Mouse (Mus musculus) 416B (cell line): ENCODE measurements around the gene Igfbp1.

Experiments
- DNase-seq: peaks from one replicate; pipeline ENCODE4 v3.0.0; 2011; ENCODE audit warnings: low read depth

Gene Igfbp1

GRCm38 (mm10) chr11:7234436-7234835 is 36.9 kb downstream of the Igfbp1 start:
- no peak for DNase-seq

- DNase-seq, result no peak
These were observed 37.5 kb downstream of the Igfbp1 start for GRCm38 (mm10) chr11:7234981-7235609.

GRCm38 (mm10) chr11:7236751-7237150 is 39.2 kb downstream of the Igfbp1 start:
- DNase-seq, result no peak

- DNase-seq, result no peak
These were observed 40.1 kb downstream of the Igfbp1 start for GRCm38 (mm10) chr11:7237712-7238111.

- no peak for DNase-seq
These were observed 41.0 kb downstream of the Igfbp1 start for GRCm38 (mm10) chr11:7238546-7238945.

GRCm38 (mm10) chr11:7239041-7239740 is 41.6 kb downstream of the Igfbp1 start:
- DNase-seq, result no peak

- DNase-seq, result no peak
These were observed 47.2 kb downstream of the Igfbp1 start for GRCm38 (mm10) chr11:7244782-7245181.

GRCm38 (mm10) chr11:7250415-7250814 is 52.8 kb downstream of the Igfbp1 start:
- DNase-seq, result no peak

- no peak for DNase-seq
These were observed 53.3 kb downstream of the Igfbp1 start for GRCm38 (mm10) chr11:7250870-7251269.
